Mouse (Mus musculus): ENCODE results near the gene Pdzd2.

DNA sequence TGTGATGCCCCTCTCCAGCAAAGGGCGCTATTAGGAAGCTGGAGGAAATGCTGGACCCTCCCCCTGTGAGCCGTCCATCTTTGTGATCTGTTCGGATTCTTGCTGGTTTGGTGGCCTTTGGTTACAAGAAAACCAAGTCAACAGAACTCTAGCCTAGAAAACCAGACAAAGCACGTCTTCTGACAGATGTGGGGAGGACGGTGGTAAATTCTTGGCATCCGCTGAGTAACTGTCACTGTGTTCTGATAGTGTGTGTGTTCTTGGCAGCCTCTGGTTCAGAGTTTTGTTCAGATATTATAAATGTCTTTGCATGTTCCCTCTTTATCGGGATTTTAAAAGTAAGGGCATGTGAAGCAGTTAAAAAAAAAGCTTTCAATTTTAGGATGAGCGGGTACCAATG is 274.0 kb downstream of the Pdzd2 start:
- no peak for TF ChIP-seq FLI1 (IDR thresholded peaks at IDR 0.05; ENCODE audit: low read length)
- TF ChIP-seq GATA1 (IDR thresholded peaks at IDR 0.05; ENCODE audit: borderline replicate concordance, low read length) = no peak

All from megakaryocyte, embryonic 14.5 days (primary cell).